Mouse (Mus musculus): ENCODE data around the gene Dgkq. TPM values are rescaled to one million over a fixed set of nuclear protein-coding genes. Genes with fewer than 3 reads are reported as not detected.

Gene Dgkq
- polyA plus RNA-seq, 1 experiment from 2014 or later = 6.6 TPM

DNA sequence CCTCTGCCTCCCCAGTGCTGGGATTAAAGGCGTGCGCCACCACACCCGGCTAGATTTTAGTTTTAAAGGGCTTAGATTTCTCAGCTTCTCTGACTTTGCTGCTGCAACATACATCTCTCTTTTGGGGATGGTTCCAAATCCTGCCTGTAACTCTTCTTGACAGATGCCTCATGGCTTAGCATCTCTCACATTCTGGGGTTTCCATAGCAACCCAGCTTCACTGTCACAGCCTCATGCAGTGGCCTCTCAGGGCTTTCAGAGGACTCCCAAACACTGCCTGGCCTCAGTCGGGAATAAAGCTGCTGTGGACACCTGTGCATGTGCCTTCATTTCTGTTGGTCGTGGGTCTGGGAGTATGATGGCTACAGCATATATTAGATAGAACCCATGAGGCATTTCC lies 19.6 kb upstream of the Dgkq start:
- no peak for DNase-seq (ENCODE audit: low spot score)

DNA sequence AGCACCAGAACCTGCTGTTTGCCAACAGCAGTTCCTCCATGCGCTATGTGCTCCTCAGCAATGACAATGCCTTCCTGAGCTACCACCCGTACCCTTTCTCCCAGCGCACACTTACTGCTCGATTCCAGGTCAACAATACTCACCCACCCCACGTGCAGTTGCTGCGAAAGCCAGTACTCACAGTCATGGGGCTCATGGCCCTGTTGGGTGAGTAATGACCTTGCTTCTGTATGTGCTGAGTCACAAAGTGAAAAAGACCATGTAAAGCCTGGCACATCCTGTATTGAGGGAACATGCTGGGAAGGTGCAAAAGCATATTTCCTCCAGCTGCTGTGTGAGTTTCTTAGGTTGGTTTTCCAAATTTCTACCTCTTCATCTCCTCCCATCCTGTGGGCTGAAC lies 11.4 kb upstream of the Dgkq start:
- DNase-seq (ENCODE audit: low spot score) = no peak

DNA sequence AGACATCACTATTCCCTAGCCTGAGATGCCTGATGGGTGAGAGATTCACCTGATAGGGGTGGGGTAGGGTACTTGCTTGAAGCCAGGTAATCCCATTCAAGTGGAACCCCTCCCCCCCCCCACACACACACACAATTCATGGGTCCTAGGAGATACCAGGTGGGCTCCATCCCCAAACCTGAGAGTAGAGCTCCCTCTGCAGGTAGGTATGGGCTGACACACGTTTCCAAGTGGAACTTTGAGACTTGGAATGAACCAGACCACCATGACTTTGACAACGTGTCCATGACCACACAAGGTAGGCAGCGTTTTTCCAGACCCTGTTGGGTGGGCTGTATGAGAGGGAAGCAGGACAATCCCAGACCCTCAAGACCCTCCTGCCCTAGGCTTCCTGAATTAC lies 10.4 kb upstream of the Dgkq start:
- DNase-seq (ENCODE audit: low spot score) = peak; percentile 14

DNA sequence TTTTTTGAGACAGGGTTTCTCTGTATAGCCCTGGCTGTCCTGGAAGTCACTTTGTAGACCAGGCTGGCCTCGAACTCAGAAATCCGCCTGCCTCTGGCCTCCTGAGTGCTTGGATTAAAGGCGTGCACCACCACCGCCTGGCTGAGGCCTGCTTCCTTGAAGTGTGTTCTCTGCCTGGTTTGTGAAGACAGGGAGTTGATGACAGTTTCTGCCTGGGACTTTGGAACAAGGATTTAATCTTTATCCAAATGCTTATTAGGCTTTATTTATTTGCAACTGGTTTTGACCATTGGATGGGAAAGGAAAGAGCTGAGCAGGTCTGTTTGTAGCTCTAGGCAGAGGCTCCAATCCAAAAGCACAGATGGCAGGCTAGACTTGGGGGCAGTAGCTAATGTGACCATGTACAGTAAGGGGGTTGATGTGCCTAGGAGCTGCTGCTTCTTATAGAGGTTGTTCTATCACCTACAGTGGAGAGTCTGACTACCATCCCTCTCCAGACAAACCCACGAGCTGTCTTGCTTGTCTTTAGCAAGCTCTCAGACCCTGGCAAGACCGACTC lies 8.9 kb upstream of the Dgkq start:
- DNase-seq (ENCODE audit: low spot score) = no peak

DNA sequence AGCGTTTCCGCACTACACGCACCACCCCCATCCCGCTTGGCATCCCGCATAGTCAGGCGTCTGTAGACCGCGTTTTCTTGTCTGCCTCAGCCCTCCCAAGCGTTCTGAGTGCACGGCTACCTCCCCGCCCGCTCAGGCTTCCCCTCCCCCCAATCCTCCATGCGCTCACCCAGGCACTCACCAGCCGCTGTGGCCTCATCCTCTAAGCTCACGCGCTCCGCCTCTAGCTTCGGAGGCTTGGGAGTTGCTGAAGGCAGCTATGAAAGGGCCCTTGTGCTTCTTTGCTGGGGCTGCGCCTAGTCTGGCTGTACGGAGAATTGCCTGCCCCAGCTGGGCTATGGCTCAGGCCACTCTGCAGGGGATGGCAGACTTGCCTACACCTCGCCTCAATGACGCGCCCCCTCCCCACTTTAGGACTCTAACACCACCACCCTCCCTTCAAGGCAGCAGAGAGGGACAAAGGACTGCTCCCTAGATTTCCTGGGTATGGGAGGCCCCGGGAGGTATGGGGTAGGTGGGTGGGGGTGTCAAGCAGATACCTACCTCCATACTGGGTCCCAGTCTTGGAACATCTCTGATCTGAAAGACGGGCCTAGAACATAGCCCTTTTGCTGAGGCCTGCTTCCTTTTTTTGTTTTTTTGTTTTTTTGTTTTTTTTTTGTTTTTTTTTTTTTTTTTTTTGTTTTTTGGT lies 8.3 kb upstream of the Dgkq start:
- DNase-seq (ENCODE audit: low spot score) = no peak

DNA sequence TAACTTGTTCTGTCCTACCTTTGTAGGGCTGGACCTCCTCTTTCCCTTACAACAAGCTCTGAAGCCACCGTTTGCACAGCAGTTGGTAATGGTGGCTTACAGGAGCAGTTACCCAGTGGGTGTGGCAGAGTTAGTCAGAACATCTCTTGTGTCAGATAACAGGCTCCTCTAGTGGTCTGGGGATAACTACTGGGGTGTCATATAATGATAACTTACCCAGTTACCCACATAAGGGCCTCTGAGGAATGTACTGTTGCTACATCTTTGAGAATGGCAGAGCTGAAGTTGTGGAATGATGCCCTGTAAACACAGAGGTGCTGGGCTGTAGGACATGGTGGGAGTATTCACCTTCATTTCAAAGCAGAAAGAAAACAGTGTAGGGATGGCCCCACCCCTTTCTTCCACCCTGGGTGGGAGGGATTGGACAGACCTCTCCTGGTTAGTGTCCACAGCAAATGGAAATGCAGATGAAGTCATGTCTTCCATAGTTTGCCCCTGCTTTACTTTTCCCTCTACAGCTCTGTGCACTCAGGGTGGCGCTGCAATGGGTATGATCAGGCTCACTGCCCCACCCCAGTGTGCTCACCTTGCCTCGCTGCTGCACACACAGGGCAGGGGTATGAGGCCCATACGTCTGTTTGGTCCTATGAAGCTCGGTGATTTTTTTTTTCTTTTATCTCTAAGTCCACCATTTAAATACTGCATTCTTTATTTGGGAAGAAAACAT lies 7.5 kb upstream of the Dgkq start:
- DNase-seq (ENCODE audit: low spot score) = no peak

DNA sequence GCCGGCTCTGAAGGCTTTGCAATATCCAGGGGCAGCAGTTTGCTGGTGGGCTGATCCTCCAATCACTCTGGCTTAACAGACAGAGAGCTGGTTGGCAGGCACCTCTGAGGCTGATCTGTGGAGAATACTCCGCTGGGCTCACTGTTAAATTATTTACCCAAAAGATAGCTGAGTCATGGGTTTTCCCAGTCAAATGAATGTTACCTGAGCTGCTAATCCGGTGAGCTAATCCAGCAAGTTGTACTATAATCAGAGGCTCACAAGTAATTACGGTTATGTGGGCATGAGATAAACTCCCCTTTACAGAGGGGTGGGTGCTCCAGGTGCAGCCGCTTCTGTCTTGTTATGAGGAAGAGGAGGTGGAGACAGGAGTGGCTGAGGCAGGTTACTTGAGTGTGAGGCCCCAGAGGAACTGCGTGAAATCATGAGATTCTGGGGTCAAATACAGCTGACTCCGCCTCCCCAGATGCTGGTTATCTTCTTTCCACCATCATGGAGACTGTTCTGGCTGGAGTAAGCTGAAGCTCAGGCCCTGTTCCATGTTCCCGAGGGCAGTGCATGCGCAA lies 5.9 kb upstream of the Dgkq start, which contains the start of gene Slc26a1:
Gene Slc26a1 (minus strand): TSS at position 319 of the 566 bp plus-strand sequence.
- no peak for DNase-seq (ENCODE audit: low spot score)

DNA sequence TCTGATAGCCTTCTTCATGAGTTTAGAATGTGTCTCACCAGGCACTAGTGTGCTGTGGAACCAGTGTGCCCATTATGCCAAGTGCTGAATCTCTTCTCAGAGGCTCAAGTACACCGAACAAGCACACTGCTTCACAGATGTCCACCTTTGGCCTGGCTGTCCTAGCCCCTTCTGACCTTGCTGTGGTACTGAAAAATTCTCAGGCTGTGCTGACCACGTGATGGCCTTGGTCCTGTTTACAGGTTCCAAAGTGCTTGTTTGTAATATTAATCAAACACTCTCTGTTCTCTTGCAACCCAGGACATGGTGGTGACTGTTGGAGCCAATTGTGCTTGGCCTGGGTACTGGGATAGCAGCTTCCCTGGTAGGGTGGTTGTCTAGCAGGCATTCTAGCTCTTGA lies 5.2 kb upstream of the Dgkq start:
- DNase-seq (ENCODE audit: low spot score) = no peak

DNA sequence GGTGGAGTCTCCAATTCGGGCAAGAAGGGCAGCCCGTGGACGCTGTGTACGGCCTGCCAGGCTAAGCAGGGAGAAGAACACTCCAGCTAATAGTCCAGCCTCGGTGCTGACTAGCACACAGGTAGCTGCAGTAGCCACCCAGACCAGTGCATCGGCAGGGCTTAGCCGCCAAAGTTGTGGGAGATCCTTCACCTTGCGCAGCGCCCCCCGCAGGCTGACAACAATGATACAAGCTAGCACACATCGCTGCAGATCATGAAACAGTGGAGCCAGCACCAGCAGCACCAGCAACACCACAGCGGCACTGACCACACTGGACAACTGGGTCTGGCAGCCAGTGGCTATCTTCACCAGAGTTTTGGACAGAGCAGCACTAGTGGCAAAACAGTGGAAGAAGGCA lies 2.3 kb upstream of the Dgkq start:
- no peak for DNase-seq (ENCODE audit: low spot score)

DNA sequence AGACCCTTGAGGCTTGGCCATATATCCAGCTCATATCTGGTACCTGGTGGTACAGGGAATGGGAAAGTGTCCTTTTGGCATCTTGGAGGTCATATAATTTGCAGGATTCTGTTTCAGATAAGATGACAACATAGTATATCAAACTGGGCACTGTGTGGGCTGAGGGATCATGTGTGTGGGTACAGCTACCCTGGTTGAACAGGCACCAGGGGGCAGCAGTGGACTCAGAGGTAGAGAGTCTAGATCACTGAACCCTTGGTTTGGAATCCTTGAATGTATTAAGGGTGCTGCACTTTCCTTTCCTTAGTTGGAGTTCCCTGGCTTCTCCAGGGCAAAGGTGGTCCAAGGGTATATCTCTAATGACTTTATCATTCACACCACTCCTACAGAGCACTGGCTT lies 1.3 kb upstream of the Dgkq start:
- DNase-seq (ENCODE audit: low spot score) = peak; percentile 55

DNA sequence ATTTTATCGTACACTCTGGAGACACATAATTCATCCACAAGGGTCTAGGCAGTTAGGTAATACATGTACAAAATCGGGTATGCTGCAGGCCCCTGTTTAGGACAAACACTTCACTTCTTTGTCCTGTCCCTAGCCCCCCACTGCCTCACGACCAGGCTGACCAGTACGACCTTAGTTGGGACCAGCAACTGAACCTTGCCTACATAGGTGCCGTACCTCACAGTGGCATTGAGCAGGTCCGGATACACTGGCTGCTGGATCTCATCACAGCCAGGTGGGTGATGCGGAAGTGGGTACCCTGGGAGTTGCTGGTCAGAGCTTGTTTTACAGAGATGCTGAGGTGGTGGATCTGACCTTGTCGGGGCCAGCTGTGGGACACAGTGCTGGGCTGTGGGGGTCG lies 514 bp upstream of the Dgkq start:
- no peak for DNase-seq (ENCODE audit: low spot score)

DNA sequence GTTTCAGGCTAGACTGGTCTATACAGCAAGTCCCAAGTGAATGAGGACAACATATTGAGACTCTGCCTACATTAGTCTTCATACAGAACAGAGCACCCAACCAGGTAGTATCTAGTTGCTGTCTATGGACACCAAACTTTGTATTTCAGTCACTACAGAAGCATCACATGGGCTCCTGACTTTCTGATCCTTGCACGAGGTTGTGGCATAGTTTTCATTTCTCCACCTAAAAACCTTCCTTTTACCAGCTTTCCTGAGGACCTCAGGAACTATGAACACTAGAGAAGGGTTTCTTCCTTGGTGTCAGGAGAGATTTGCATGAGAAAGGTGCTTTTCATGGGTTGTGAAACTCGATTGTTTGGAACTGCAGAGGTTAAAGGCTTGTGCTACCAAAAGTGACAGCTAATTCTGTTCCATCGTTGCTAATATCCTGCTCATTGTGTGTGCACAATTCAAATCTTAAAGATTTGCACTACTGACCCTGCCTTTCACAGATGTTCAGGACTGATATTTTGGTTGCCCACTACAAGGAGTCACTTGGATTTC lies 1.0 kb downstream of the Dgkq start:
- DNase-seq (ENCODE audit: low spot score) = no peak

DNA sequence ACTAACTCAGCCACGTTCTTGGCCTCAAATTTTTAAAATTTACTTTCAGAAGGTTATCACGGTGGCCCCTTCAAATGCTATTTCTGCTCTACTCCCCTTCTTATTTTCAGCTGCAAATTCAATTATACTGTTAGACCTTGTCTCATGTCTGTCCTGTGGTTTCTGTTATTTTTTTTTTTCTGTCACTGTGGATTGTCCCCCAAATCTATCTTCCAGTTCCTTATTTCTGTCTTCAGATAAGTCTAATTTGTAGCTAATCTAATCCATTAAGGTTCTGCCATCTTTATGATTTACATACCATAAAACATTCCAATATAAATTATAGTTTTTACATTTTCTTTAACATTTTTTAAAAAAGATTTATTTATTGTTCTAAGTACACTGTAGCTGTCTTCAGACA lies 2.1 kb downstream of the Dgkq start:
- no peak for DNase-seq (ENCODE audit: low spot score)

DNA sequence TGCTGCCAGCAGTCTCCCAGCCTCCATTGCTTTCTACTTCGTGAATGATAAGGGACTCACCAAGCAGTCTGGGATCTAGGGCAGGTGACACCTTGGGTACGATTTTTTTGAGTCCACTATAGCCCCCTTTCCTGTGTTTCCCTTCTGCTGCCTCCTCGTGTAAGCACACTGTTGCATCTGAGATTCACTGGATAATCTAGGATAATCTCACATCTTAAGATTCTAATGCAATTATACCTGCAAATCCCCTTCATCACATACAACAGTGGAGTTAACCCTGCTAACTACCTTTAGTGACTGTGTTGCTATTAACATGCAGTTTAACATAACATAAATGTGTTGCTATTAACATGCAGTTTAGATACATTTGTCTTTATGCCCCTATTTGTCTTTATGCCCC lies 4.4 kb downstream of the Dgkq start:
- no peak for DNase-seq (ENCODE audit: low spot score)

DNA sequence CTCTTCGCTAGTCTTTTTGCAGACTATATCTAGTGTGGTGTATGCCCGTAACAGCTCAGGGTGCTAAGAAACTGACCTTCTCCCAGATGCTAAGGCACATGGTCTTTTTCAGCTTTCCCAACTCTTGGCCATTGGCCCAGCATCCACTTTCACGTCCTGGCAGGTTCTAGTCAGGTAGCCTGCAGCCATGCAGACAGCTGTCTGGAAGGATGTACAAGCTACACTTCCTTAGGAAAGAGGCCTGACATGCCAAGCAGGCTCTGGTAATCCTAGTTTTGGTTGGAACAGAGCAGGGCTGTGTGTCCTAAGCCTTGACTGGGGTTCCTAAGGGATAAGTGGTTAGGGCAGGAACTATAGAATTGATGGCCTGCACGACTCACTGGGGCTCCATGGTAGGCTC lies 6.7 kb downstream of the Dgkq start:
- no peak for DNase-seq (ENCODE audit: low spot score)

DNA sequence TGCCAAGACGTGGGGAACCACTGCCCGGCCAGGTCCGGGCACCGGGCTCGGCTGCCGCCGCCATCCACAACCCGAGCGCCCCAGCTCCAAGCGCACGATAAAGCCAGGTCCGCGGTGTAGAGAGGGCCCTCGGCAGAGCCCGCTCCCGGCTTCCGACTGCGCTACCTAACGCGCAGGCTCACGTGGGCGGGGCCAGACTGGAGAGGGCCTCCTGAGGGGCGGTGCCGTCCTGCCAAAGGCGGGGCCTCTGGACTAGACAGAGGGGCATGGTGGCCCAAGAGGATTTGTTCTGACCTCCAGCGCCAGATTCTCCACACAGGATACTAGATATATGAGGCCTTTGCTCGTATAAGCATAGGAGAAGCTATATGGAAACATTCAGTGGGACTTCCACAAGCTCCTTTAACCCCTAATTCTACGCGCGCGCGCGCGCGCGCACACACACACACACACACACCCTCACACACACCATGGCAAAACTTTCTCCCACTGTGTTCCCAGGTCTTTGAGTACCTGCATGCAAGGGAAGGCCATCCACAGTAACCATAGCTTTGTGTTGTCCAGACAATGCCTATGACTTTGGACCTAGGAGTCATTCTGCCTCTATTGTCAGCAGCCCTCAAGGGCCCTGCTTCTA lies 8.7 kb downstream of the Dgkq start:
- peak; percentile 86 for DNase-seq (ENCODE audit: low spot score)

DNA sequence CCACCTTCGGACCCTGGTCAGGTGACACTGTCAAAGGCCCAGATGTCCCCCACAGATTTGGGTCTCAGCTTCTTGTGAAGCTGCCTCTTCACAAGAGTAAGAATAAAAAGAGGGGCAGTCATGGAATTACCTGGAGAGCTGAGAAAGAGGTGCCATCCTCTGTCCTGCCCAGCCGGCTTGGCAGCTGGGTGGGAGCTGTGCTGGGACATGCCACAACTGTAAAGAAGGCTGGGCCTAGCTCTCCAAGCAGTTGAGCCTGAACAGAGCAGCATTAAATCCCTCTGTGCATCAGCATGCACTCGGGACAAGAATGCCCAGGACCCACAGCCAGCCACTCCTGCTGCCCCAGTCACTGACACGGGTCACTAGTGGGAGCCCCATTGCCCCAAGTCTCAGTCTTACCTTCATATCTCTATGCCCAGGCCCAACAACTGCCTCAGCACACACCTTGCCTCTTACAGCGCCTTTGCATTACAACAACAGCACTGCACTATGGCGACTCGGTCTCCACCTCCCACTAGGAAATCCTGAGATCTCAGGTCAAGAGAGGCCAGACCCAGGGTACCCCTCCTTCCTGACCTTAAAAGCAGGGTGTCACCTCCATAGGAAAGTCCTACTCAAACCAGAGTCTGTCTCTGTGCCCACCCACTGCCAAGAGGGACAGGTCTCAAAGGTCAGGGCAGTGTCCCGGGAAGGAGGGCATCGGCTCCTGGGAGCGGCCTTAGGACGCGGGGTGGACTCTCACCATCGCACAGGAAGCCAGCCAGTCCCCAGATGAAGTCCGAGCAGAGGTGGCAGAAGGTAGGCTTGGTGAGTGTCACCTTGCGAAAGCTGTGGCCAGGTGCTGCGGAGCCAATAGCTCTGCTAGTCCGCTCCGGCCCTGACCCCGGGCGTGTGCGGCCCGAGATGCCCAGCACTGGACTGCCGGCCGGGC lies 9.5 kb downstream of the Dgkq start, which contains the start of gene Idua:
Gene Idua (plus strand): TSS at position 634 of the 934 bp plus-strand sequence.
- no peak for DNase-seq (ENCODE audit: low spot score)

DNA sequence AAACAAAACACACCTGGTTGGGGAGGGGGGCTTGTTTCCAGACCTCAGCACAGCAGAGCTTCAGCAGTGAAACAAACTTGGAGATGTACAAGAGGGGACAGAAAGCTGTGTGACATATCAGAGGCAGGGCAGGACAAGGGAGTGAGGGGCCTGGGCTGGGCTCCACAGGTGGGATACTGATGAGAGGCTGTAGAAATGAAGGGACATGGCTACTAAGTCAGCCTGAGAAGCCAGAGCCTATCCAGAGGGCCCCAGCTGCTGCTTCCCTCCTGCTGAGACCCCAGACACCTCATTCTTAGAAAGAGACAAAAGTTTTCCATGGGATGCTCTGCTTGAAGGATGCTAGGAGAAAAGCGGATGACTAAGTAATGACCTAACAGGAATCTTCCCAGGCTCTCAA lies 10.9 kb downstream of the Dgkq start:
- DNase-seq (ENCODE audit: low spot score) = no peak

DNA sequence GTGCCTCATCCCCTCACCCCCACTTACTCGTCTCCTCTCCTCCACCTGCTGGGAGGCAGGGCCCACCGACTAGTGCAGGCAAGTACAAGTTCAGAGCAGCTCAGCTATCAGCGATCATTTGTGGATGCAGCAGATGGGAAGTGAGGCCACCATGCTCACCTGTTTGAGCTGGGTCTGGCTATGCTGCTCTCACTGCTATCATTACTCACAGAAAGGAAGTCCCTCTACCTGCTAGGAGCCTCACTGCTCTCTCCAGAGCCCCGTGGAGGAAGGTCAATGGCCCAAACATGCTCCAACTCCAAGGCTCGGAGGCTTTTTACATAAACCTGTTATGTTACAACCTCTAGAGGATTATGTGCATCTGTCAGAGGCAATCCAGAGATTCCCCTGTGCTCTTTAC lies 12.1 kb downstream of the Dgkq start:
- DNase-seq (ENCODE audit: low spot score) = no peak

DNA sequence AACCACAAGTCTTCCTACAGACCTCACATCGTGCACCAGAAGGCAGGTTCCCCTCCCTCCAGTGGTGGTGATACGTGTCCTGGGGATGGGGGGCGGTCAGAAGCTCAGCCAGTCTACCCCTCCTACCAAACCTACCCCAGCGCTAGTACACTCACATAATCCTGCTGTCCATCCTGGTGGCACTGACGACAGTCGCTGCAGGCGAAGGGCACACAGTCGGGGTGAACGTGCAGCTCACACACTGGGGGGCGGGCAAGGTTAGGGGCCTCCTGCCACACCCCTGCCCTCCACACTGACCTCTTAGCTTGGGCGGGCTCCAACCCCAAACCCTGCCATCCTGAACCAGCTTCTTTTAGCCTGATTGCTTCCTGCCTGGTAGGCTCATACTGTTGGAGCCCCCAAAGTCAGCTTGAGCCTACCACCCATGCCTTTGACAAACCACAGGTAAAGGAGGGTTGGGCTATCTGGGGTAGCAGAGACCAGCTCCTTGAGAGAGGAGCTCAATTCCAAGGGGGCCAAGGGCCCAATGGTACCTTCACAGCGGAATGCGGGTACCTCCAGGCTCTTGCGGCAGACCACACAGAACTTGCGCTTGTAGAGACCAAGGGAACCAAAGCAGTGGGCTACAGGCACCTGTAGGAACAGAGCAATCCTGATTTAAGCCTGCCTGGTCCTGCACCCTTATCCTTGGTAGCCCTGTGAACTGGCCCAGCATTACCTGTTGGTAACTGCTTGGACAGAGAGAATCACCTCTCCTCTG lies 13.4 kb downstream of the Dgkq start:
- DNase-seq (ENCODE audit: low spot score) = no peak
